Mouse (Mus musculus): ENCODE measurements around the gene Tmem135. TPM values are rescaled to one million over a fixed set of nuclear protein-coding genes. Genes with fewer than 3 reads are reported as not detected.

Tmem135 gene
- total RNA-seq (2021) (10 to 100 TPM; 43.2 to 45.1 TPM), polyA plus RNA-seq (2012; rRNA removed) (18.8 and 27.2 TPM in 2 replicates)
- long read RNA-seq, transcript Tmem135-201 (15 exons, 3,700 nt) = major isoform, 28 of 31 reads
- long read RNA-seq, partial matches to known transcripts = 1 of 31 reads
- long read RNA-seq, other reads (novel, unspliced or antisense) = 2 of 31 reads

DNA sequence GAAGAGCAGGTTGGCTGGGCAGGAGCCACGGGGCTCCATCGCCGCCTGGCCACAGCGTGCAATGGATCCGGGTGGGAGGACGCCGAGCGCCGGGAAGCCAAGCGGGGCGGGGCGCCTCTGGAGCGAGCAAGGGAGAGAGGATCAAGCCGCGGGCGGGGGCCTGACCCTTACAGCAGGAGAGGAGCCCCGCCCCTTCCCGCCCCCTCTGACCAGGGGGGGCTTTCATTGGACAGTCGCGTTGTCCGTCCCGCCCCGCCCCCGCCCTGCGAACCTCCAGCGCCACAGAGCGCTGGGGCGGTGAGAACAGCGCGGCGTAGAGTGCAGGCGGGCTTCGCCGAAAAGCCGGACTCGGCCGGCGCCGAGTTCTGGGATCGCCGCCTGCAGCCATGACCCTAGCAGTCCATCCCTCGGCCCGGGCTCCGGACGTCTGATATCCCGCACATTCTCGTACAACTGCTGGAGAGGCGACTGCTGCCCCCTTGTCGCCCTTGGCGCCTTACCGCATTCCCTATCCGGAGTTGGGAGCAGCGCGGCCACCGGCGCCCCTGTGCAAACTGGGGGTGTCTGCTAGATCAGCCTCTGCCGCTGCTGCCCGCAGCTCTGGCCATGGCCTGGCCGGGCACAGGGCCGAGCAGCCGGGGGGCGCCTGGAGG lies at the start of gene Tmem135, which contains the start of gene Fzd4:
Tmem135 (minus strand) TSS at position 142 of the 653 bp plus-strand sequence.
Fzd4 (plus strand) TSS at position 275 of the 653 bp plus-strand sequence.
- TF ChIP-seq POLR2A (IDR thresholded peaks at IDR 0.05; ENCODE audit: insufficient read depth, low read depth, low read length) (peak; percentile 91), CTCF (IDR thresholded peaks at IDR 0.05) (peak; percentile 17; the same call in 1 of the 2 replicates), EP300 (IDR thresholded peaks at IDR 0.05; ENCODE audit: insufficient read depth, low read depth, low read length) (no peak)
- Histone ChIP-seq H3K79me2 (replicated peaks; ENCODE audit: control insufficient read depth, insufficient read depth, low read length) (peaks cover 3% of the 10 kb centered on the region; the same call in 1 of the 2 replicates), H3K4me3 (peak within 1 kb of the TSS; percentile 89), H3K27me3 (ENCODE audit: control insufficient read depth, insufficient read depth, low read length) (no peaks in the 10 kb centered on the region), H3K9ac (ENCODE audit: low read depth, low read length) (peak within 1 kb of the TSS; percentile 88), H3K4me1 (ENCODE audit: control insufficient read depth, insufficient read depth, low read length) (peaks cover 6% of the 10 kb centered on the region), H3K27ac (peak within 1 kb of the TSS; percentile 98), H3K36me3 (ENCODE audit: control insufficient read depth, insufficient read depth, low read length) (peaks cover 18% of the 10 kb centered on the region)
- intact Hi-C loops (cut with DNase I) = loop anchor here (2.0 kb wide), 1 partner anchor 65 kb away; no protein-coding TSS in a partner anchor
- peak; percentile 95 to 97 for DNase-seq
- under 1% methylated on average over 62 of the region's 62 CpGs for WGBS

GRCm38 (mm10) chr7:89450312-89450711 lies 46.3 kb upstream of the Tmem135 start:
- Histone ChIP-seq H3K27me3 (ENCODE audit: control insufficient read depth, insufficient read depth, low read length) (no peaks in the 10 kb centered on the region), H3K9ac (ENCODE audit: low read depth, low read length) (no peak overlapping the region), H3K4me3 (no peak overlapping the region), H3K4me1 (ENCODE audit: control insufficient read depth, insufficient read depth, low read length) (no peaks in the 10 kb centered on the region), H3K79me2 (replicated peaks; ENCODE audit: control insufficient read depth, insufficient read depth, low read length) (no peaks in the 10 kb centered on the region), H3K27ac (no peak overlapping the region), H3K36me3 (ENCODE audit: control insufficient read depth, insufficient read depth, low read length) (no peaks in the 10 kb centered on the region)
- 80% methylated on average over 2 of the region's 2 CpGs for WGBS
- intact Hi-C loops (cut with DNase I) = no loop called here
- DNase-seq = no peak
- no peak for TF ChIP-seq CTCF (IDR thresholded peaks at IDR 0.05)
- TF ChIP-seq EP300 (IDR thresholded peaks at IDR 0.05; ENCODE audit: insufficient read depth, low read depth, low read length) = no peak

- DNase-seq = no peak
- no peaks in the 10 kb centered on the region for H3K27me3 ChIP-seq (ENCODE audit: control insufficient read depth, insufficient read depth, low read length)
- no peaks in the 10 kb centered on the region for H3K79me2 ChIP-seq (replicated peaks; ENCODE audit: control insufficient read depth, insufficient read depth, low read length)
- H3K27ac ChIP-seq = no peak overlapping the region
- peaks cover 4% of the 10 kb centered on the region; the same call in 1 of the 2 replicates for H3K4me1 ChIP-seq (ENCODE audit: control insufficient read depth, insufficient read depth, low read length)
- H3K36me3 ChIP-seq (ENCODE audit: control insufficient read depth, insufficient read depth, low read length) = no peaks in the 10 kb centered on the region
- intact Hi-C loops (cut with DNase I) = no loop called here
- H3K4me3 ChIP-seq = no peak overlapping the region
- no peak overlapping the region for H3K9ac ChIP-seq (ENCODE audit: low read depth, low read length)
- 53% methylated on average over 4 of the region's 4 CpGs for WGBS
- no peak for TF ChIP-seq CTCF (IDR thresholded peaks at IDR 0.05)
- TF ChIP-seq EP300 (IDR thresholded peaks at IDR 0.05; ENCODE audit: insufficient read depth, low read depth, low read length) = no peak
- TF ChIP-seq POLR2A (IDR thresholded peaks at IDR 0.05; ENCODE audit: insufficient read depth, low read depth, low read length) = no peak
Measured at GRCm38 (mm10) chr7:89445137-89445536, 41.1 kb upstream of the Tmem135 start.

GRCm38 (mm10) chr7:89442242-89442641 lies 38.2 kb upstream of the Tmem135 start:
- Histone ChIP-seq H3K27ac (no peak overlapping the region; the same call in 1 of the 2 replicates), H3K4me1 (ENCODE audit: control insufficient read depth, insufficient read depth, low read length) (peaks cover 5% of the 10 kb centered on the region), H3K4me3 (no peak overlapping the region), H3K79me2 (replicated peaks; ENCODE audit: control insufficient read depth, insufficient read depth, low read length) (no peaks in the 10 kb centered on the region), H3K27me3 (ENCODE audit: control insufficient read depth, insufficient read depth, low read length) (no peaks in the 10 kb centered on the region), H3K36me3 (ENCODE audit: control insufficient read depth, insufficient read depth, low read length) (no peaks in the 10 kb centered on the region), H3K9ac (ENCODE audit: low read depth, low read length) (no peak overlapping the region)
- TF ChIP-seq POLR2A (IDR thresholded peaks at IDR 0.05; ENCODE audit: insufficient read depth, low read depth, low read length) (no peak), EP300 (IDR thresholded peaks at IDR 0.05; ENCODE audit: insufficient read depth, low read depth, low read length) (no peak), CTCF (IDR thresholded peaks at IDR 0.05) (no peak)
- intact Hi-C loops (cut with DNase I) = no loop called here
- 71% methylated on average over 4 of the region's 4 CpGs for WGBS
- DNase-seq = no peak

DNA sequence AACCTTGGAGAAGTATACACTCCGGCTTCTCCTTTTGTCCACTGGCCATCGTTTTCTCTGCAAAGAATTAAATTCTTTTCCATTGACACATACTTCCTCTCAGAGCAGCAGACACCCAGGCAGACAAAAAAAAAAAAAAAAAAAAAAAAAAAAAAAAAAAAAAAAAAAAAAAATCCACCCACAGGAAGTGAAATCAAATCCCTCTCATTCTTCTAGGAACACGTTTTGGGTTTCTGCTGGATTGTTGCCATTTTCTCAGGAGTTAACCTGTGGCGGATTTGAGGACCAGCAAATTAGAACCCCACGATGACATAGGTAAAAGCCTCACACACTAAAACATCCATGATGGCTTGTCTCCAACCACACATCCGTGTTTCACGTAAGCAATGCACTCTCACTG lies 37.3 kb upstream of the Tmem135 start:
- TF ChIP-seq CTCF (IDR thresholded peaks at IDR 0.05) (no peak), POLR2A (IDR thresholded peaks at IDR 0.05; ENCODE audit: insufficient read depth, low read depth, low read length) (no peak), EP300 (IDR thresholded peaks at IDR 0.05; ENCODE audit: insufficient read depth, low read depth, low read length) (no peak)
- Histone ChIP-seq H3K79me2 (replicated peaks; ENCODE audit: control insufficient read depth, insufficient read depth, low read length) (no peaks in the 10 kb centered on the region), H3K27me3 (ENCODE audit: control insufficient read depth, insufficient read depth, low read length) (no peaks in the 10 kb centered on the region), H3K36me3 (ENCODE audit: control insufficient read depth, insufficient read depth, low read length) (no peaks in the 10 kb centered on the region), H3K4me1 (ENCODE audit: control insufficient read depth, insufficient read depth, low read length) (peaks cover 5% of the 10 kb centered on the region), H3K4me3 (no peak overlapping the region), H3K27ac (no peak overlapping the region), H3K9ac (ENCODE audit: low read depth, low read length) (no peak overlapping the region)
- intact Hi-C loops (cut with DNase I) = no loop called here
- WGBS = 37% methylated on average over 7 of the region's 7 CpGs
- no peak for DNase-seq

GRCm38 (mm10) chr7:89437589-89437988 lies 33.6 kb upstream of the Tmem135 start:
- no peak for DNase-seq
- peaks cover 5% of the 10 kb centered on the region; the same call in 1 of the 2 replicates for H3K4me1 ChIP-seq (ENCODE audit: control insufficient read depth, insufficient read depth, low read length)
- TF ChIP-seq CTCF (IDR thresholded peaks at IDR 0.05) (peak; percentile 86), EP300 (IDR thresholded peaks at IDR 0.05; ENCODE audit: insufficient read depth, low read depth, low read length) (no peak)
- no peaks in the 10 kb centered on the region for H3K27me3 ChIP-seq (ENCODE audit: control insufficient read depth, insufficient read depth, low read length)
- no peak overlapping the region for H3K4me3 ChIP-seq
- H3K36me3 ChIP-seq (ENCODE audit: control insufficient read depth, insufficient read depth, low read length) = no peaks in the 10 kb centered on the region
- intact Hi-C loops (cut with DNase I) = loop anchor here (1.0 kb wide), 1 partner anchor 36 kb away; no protein-coding TSS in a partner anchor
- no peak overlapping the region for H3K27ac ChIP-seq
- H3K9ac ChIP-seq (ENCODE audit: low read depth, low read length) = no peak overlapping the region
- H3K79me2 ChIP-seq (replicated peaks; ENCODE audit: control insufficient read depth, insufficient read depth, low read length) = no peaks in the 10 kb centered on the region
- WGBS = 39% methylated on average over 4 of the region's 4 CpGs

Measured in heart, adult 2 months (tissue).